Mouse (Mus musculus) layer of hippocampus, adult 11-12 months (tissue): ENCODE data around the gene Nalcn.

Experiments used
- DNase-seq: peaks from one replicate; pipeline ENCODE4 v3.0.0; 2022; ENCODE audit warnings: low spot score

Nalcn gene

DNA sequence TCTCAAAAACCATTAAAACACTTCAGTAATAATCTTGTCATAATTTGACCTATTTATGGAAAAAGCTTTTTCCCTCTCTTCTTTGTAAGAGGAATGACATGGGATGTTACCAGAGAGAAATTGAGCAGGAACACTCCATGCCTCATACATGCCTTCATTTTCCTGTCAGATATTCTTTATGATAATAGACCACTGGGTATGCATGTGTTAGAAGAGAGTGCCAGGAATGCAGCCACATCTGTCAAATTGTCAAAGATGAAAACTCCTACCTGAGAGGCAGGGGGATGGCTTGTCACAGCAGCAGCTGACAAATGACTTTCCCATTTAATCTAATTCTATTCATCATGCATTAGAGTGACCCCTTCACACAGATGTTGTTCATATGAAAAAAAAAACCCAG, 131.4 kb downstream of the Nalcn start:
- no peak for DNase-seq

DNA sequence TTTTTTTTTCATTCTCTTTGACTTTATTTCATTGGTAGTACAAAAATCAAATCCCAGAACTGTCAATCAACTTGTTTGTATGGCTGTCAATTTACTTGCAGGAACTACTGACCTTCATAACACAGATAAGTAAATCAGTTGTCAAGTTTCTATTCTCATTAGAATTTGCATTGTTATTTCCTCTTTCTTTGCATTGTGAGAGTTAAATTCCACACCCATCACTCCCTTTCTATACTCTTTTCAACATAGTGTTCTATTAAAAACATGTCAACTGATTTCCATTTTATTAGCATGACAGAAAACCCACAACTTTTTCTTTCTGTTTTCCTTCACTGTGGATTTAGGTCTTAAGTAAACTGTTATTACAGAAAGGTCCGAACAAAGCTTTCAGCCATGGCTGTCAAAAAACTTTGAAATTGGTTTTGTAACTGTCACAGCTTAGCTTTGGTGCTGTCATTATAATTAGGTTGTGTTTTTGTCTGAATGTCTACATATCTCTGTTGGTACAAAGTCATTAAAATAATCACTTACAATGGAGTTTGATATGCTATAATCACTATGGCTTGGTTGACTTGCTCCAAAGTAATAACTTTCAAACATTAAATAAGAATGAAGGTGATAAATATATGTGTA, 138.3 kb downstream of the Nalcn start:
- DNase-seq = no peak

DNA sequence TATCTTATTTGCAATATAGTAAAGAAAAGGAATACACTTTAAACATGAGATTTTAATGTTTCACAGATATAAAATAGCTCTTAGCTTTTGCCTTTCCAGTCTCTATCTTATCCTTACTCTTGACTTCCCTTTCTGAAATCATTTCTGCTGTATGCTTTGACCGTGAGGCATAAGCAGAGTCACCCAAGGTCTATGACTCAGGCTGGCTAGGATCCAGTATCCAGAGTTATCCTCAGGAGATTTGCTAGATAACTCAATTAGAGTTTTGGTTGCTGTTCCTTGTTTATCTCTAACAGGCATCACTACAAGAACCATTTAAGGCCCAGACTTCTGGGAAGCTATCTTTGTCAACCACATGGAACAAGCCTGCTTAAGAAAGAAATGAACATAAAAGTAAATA, 164.9 kb downstream of the Nalcn start:
- DNase-seq = no peak

DNA sequence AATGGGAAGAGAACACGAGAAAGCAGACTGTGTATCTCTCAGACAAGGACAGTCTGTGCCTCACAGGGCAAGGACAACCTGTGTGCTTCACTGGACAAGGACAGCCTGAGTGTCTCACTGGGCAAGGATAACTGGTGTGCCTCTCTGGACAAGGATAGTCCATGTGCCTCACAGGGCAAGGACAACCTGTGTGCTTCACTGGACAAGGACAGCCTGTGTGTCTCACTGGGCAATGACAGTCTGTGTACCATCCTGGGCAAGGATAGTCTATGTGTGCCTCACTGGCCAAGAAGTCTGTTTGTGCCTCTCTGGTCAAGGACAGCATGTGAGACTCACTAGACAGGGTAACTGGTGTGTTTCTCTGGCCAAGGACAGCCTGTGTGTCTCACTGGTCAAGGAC, 180.9 kb downstream of the Nalcn start:
- no peak for DNase-seq

DNA sequence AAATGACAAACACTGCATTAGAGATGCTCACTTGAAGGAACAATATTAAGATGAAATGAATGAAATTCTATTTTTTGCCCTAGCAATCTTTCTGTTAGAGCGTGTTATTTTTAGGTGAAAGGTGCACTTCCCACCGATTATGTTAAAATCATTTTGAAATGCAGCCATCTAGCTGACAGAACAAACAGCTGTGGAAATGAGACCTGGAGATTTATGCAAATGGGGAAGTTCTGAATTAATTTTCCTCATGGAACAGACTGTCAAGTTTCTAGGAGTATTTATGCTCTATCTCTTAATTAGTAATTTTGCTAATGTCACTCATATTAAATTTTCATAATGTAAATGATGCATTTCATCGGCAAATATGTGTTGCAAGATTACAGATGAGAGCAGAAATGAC, 191.4 kb downstream of the Nalcn start:
- no peak for DNase-seq

DNA sequence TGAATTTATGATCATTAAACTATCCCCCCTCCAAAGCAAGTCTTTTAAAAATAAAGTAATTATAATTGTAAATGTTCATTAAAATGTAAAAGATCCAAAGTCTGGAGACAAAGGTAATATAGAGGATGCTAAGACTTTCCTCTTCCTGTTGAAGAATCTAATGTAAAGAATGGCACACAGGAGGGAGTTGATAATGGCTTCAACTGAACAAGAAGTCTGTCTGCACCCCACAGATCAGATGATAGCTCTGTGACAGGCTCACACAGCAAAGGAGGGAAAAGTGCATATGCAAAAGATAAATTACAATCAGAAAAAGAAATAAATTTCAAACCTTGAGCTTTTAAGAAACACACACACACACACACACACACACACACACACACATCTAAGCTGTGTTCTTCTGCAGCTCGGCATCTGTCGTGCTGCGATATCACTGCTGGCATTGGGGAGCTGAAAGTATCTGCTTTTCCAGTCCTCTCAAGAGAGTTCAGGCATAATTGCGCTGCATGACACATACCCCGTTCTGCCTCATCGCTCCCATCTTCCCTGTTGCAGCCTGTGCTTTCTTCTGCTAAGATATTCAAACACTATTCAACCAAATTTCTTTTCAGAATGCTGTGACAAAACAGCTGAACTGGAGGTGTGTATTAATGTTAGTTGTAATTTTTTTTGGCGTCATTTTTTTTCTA, 250.6 kb downstream of the Nalcn start:
- DNase-seq = peak; percentile 40

DNA sequence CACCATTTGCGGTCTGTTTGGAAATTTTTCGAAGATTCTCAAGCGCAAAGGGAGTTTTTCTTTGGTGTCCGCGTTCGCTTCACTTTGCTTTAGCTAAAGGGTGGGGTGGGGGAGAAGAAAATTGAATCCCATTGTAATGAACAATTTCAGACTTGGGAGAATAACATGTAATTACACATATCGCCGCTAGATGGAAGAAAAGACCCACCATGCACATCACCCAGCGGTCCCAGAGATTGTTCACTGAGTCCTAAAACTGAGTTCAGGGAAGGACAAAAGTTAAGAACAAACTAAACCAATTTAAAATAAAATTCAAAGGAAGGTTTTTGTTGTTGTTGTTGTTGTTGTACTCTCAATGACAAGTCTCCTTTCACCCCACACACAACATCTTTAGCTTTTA, 255.4 kb downstream of the Nalcn start:
- no peak for DNase-seq

DNA sequence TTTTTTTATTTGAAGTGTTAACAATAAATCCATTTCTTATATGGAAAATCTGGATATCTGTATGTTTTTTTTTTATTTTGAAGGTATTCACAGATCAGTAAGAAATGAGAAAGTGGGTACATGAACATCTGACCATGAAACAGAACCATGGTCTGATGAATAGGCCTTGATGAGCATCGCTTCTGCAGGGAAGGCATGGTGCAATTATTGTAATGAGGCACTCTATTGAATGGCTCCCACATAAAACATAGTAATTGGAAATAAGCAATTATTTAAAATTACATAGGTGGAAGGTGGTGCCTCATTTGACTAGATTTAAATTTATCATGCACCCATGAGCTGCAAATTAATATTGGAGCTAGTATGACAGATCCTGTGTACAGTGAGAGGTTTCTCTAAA, 267.3 kb downstream of the Nalcn start:
- DNase-seq = no peak

DNA sequence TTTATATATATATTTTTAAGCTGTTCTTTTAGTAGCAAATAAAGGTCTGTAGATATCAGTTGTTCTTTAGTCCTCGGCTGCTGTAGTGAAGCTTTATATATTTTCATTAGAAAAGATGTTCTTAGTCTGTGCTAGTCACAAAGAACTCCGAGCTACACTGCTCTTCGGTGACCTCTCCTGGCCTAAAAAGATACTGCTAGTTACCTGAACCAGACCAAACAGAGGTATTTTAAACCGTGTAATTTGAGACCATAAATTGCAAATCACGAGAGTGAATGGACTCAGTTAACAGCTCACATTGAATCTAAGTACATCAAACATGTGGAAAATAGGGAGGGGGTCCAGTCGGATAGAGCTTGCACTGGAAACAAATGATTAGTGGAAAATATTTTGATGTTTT, 274.0 kb downstream of the Nalcn start:
- peak; percentile 34 for DNase-seq

DNA sequence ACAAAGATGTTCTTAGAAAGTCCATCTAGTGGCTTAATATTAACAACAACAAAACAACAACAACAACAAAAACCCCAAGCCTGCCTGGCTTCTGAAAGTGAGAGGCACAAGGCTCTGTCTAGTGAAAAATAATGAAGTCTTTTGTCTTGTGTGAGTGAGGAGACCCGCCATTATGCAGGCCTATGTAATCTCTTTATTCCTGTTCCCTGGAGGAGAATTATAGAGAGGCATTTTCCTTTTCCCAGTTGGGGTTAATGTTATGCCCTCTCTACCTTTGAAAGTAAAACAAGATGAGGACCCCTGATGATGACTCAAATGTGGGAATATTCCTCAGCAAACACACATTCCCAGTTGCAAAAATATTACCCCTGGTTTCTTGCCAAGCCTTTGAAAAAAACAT, 295.1 kb downstream of the Nalcn start:
- no peak for DNase-seq

DNA sequence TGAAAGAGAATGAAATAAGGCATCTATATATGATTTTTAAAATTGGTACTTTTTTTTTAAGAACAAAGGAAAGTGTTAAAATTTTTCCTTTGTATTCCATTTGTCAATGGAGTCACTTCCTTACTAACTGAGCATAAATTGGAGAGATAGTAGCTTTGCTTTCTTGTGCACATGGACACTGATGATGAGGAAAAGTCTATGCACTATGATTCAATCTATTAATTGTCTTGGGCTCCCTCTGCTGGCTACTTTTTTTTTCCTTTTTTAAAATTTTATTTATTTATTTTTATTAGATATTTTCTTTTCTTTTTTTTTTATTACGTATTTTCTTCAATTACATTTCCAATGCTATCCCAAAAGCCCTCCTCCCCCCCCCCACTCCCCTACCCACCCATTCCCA, 312.6 kb downstream of the Nalcn start:
- no peak for DNase-seq

DNA sequence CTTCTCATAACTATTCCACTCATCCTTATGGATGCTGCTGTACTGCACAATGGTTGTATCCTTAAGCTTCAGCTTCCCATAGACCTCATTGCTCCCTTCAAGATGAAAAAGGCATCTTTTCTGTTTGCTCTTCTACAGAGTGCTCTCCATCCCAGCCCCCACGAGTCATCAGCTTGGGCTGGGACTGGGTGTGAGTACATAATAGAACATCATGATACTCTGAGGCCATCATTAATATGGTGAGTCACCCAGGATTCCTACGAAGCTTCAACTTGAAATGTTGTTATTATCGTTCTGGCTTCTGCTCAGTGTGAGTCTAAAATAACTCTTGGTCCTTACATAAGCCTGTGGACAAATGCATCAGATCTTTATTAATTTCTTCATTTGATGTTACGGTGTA, 314.6 kb downstream of the Nalcn start:
- peak; percentile 15 for DNase-seq

DNA sequence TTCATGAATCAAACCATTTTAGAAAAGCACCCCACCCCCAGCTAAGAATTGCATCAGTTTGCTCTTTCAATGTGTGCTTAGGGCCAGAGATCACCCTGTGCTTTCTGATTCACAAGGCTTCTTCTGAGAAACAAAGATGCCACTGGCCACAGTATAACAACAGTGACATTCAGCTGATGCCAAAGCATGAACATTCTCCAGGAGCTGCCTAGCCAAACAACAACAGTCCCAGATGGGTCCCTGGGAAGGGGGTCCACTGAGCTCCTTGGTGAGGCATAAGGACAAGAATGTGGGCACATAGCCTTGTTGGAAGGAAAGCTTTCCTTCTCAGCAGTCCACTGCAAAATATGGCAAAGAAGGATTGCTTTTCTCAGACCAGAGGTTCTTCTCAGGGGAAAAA, 330.9 kb downstream of the Nalcn start:
- peak; percentile 28 for DNase-seq

DNA sequence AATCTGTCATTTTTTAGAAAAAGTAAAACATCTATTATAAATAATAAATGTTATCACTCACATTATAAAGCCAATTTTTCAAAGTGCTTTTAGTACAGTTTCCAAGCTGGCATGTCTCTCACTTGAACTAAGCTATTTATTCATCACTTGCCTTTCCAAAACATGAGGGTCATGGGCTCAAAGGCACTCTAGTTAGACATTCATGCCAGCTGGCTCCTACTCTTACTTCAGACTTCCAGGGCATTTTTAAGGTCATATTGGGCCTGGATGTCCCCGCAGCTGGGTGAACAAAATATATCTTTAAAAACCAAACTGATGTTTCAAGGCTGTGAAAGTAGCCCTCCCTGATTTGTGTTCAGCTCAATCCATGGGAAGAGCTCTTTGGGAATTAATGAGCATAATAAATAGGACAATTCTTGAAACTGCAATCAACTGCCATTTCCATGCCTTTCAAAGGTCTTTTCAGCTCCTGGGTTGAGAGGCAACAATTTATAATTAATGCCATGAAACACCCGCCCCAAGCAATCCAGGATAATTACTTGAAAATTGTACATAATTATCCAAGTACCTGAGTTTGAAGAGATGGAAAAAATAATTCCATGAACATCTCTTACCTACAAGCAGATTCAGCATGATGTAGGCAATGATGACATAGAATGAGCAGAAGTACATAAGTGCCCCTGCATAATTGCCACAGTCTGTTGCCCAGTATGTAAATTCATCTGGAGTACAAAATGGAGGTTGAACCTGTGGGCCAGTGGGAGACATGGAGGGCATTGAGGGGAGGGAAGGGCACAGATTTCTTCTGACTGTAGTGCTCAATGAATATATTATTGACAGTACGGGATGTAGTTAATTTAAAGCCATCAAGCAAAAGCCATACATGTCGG, 335.6 kb downstream of the Nalcn start:
- DNase-seq = no peak

DNA sequence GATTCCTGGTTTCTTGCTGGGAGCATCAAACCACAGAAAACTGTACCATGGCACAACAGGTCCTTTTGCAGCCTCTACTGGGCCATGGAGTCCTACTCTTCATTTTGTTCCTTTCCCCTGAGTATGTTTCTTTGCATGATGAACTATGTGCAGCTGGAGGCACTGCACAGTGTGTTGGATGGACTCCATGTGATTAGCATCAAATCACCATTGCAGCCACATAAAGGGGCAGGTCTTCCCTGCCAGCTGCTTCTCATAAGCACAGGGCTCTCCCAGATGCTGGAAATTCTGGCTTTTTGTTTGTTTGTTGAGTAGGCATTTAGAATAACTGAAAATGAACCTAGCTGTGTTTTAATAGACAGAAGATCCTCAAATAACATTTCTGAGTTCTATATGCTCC, 344.8 kb downstream of the Nalcn start:
- DNase-seq = no peak

DNA sequence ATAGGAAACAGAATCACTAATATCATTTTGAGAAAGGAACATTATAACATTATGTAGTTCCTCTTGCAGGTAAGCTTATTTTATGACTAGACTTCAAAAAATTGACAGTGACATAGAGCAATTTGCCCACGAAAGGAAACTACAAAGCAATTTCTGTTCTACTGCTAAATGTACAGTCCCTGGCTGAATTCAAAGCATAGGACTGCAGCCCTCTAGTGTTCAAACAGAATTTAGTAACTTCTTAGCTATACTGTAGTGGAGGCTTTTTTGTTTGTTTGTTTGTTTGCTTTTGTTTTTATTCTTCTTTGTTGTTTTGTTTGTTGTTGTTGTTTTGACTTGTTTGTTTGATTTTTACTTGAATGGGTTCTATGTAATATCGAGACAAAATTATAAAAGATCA, 354.8 kb downstream of the Nalcn start:
- no peak for DNase-seq

DNA sequence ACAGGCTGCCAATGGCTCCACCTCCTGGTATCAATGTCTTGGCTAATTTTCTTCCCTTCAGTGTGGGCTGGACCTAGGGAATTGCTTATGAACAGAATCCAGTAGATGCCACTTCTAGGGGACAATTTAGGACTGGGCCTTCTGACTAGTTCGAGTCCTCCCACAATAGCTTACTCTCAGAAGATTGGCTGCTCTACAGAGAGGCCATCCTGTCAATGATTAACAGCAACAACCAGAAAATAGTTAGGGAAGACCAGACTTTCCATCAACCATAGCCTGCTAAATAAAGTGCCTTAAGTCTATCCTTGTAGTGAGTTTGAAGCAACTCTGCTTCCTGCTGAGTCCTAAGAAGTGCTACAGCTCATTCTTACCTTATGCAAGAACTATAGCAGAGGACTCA, 386.2 kb downstream of the Nalcn start:
- DNase-seq = no peak

DNA sequence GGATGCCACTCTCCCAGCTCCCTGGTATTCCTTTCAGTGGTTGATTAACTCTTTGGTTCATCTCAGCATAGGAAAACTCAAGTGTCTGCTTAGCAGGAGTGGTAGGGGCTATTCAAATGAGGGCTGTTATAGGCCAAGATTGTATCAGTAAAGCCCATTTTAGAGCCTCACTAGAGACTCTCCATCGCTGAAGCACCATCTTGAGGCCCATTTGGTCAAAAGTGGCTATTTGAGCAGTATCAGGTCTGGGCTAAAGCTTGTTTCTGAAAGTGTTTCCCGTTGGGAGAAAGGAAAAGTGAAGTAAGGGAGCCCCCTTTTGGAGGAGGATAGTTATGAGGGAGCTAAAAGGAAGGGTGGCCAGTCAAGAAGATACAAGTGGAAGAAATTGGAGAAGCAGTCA, 387.0 kb downstream of the Nalcn start:
- peak; percentile 42 for DNase-seq

DNA sequence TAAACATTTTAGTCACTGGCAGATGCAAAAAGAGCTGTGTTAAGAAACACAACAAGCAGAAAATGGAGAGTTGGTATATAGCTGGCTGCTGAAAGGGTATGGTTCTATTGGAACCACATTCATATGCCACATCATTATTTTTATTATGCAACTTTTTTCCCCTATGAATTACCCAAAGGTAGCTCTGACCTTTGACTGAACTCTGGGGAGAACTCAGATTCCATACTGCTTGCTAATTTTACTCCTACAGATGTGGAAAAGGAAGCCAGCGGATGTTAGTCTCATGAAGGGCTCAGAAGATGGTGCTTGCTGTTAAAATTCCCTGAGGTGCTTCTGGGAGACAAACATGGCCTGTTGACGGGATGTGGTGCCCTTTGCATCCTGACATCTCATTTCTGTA, 389.9 kb downstream of the Nalcn start:
- DNase-seq = no peak

DNA sequence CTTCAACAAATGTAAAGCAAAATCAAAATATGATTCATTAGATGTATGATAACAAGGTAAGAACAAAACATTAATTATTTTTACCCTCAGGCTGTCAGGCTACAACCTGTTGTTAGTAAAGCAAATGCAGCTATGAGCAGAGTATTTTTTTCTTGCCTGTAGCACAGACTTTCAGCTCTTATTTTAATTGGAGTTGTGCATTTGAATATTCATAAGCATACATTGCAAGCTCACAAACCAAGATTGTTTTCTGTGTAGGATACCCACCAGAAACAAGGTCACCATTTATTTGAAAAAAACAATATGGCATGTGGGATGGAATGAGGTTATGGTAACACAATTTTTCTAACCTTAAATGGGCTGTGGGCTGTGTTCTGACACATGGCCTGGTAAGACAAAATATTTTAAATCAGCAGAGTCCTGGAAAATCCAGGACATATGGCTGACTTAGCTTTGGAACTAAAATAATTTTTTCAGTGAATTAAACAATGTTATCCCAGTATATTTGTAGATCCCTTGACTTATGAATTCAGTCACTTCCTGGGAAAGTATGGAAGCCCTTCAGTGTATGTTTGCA, 394.2 kb downstream of the Nalcn start:
- DNase-seq = no peak
